Mouse (Mus musculus) gastrocnemius, postnatal 14 days (tissue): ENCODE results near the gene Rgma. TPM values are rescaled to one million over a fixed set of nuclear protein-coding genes. Genes with fewer than 3 reads are reported as not detected.

Experiments used
- DNase-seq: peaks from one replicate; pipeline ENCODE4 v3.0.0; 2021; ENCODE audit warnings: mixed read lengths
- intact Hi-C: fragments of 180-260 bp; cut with DNase I; formaldehyde crosslinking; loops from one replicate; pipeline ENCODE4 v1.15.1; 2025; ENCODE audit warnings: low total_unique reads
- total RNA-seq, 2 experiments: library from RNA; stranded (reverse); gene quantifications; 2 replicates each; pipeline ENCODE4 v1.2.3; 2021

The Rgma gene
- total RNA-seq, 2 experiments from 2014 or later = 53.4 to 73.5 TPM

DNA sequence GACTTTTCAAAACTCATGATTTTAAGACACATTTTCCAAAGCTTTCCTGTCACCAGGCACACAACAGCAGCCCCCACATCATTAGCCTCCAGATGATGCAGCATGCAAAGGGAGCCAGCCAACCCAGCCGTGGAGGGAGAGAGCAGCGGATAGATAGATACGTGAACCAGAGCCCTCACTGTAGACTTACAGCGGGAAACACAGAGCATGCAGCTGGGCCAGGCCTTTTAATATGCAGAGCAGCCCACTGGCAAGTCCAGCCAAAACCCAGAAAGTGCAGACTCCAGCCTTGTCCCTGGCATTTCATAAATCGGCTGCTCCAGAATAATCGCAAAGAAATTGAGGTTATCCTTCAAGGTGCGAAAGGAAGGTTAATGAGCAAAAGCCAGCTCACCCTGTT, 9.3 kb upstream of the Rgma start:
- intact Hi-C loops = no loop called here
- DNase-seq = no peak

- DNase-seq = no peak
- intact Hi-C loops = no loop called here
Observed at GRCm38 (mm10) chr7:73367681-73368464, 7.4 kb upstream of the Rgma start.

DNA sequence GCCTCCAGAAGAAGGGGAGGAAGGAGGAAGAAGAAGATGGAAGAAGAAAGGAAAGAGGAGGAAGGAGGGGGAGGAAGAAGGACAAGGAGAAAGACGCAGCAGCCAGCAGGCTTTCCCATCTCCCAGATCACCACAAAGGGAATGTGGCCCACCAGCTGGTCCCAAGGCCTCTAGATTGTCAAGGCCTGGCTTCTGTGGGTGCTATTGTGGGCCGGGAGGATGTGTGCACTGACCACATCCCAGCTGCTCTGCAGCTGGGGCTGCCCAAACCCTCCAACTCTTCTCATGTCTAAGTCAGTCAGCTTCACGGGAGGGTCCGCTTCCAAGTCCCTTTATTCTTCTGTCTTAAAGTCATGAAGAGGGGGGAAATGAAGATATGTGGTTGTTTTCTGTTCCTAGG, 5.3 kb upstream of the Rgma start:
- intact Hi-C loops = no loop called here
- no peak for DNase-seq

DNA sequence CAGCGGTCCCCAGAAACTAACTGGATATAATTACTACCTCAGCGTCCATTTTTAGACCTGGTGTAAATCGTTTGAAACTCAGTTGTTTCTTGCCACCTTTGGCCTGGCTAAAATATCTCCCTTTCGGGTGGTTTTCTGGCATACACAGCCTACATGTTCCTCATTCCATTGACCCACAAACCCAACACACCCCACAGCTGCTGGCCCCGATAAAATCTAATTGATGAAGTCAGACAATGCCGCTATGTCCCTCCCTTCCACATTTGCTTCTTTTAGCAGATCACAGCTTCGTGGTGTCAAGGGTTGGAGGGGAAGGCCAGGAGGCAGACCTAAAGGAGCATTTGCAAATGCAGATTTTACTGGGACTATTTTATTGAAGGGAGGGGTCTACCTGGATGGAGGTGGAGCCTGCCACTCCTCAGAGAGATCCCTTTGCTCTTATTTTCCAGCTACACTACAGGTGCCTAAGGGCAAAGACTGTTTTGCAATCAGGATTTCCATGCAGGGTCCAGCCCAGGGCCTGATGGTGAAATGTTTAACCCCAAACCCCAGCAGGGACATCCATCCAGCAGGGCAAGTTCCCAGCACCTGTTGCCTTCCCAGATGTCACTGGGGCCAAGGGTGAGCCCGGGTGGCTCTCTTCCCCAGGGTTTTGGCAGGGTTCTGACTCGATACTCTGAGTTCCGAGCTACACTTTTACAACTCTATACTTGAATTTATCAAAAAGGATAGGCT, 3.6 kb upstream of the Rgma start:
- peak; percentile 71 for DNase-seq
- intact Hi-C loops = no loop called here

DNA sequence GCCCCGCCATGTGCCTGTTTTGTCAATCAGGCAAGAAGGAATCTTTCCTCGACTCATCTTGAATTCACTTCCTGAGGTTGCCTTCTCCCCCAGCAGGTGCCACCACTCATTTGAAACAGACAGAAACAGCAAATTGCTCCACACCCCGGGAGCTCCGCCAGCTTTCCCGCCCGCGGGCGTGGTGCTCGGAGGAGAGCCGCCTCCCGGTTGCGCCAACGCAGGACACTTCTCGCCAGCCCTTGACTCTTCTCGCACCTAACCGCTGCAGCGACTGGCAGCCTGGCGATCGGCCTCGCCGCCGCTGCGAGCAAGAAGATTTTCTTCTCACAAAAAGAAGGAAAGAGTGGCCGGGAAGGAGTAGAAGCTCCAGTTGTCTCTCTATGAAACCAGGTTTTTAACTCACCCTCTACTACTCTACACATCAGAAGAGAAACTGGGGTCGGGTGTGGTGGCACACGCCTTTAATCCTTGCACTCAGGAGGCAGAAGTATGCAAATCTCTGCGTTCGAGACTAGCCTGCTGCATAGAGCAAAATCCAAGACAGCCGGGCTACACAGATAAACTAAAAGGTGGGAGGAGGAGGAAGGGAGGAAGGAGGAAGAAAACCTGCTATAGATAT, 2.8 kb upstream of the Rgma start:
- peak; percentile 92 for DNase-seq
- intact Hi-C loops = no loop called here

GRCm38 (mm10) chr7:73374727-73375126, 582 bp upstream of the Rgma start:
- DNase-seq = peak; percentile 78
- intact Hi-C loops = loop anchor here (5.0 kb wide), 1 partner anchor 242 kb away; no protein-coding TSS in a partner anchor

DNA sequence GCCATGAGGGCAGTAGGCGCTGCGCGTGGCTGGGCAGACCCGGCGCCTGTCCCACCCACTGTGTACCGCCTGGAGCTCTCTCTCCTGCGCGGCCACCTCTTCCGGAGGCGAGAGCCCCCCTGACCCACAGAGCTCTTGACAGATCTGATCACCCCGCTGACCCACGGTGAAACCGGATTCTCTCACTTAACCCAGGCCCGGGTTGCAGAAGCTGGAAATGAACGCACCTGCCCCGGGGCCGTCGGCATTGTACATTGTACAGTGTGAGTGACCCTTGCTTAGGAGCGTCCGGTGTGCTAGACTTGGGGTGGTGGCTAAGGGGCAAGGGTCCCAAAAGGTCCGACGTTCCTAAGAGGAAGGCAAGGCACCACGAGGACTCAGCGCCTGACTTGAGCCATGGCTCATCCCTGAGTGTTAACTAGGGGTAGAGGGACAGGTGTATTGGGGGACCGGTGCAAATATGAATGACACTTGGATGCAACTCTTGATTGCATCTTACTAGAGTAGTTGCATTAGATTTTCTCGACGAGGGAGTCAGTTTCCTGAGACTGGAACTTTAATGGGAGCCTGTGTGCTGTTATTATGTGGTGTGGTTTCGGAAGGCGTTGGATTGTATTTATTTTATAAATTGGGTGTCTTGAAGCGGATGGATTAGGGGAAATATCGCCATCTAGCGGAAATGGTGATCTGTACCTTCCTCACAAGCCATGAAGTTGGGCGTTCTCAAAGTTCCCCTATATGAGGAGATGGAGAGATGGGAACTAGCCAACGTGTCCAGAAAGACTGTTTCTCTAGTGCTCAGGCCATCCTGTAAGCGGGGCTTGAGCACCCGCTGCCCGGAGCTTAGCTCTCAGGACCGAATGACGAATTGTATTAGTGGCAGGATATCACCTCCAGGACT, 1.0 kb downstream of the Rgma start:
- intact Hi-C loops = loop anchor here (5.0 kb wide), 1 partner anchor 244 kb away; no protein-coding TSS in a partner anchor
- DNase-seq = peak; percentile 47

- no peak for DNase-seq
- intact Hi-C loops = loop anchor here (5.0 kb wide), 1 partner anchor 245 kb away; no protein-coding TSS in a partner anchor
Observed at GRCm38 (mm10) chr7:73377307-73377706, 2.0 kb downstream of the Rgma start.

GRCm38 (mm10) chr7:73378034-73378433, 2.7 kb downstream of the Rgma start:
- intact Hi-C loops = loop anchor here (5.0 kb wide), 1 partner anchor 246 kb away; no protein-coding TSS in a partner anchor
- no peak for DNase-seq

DNA sequence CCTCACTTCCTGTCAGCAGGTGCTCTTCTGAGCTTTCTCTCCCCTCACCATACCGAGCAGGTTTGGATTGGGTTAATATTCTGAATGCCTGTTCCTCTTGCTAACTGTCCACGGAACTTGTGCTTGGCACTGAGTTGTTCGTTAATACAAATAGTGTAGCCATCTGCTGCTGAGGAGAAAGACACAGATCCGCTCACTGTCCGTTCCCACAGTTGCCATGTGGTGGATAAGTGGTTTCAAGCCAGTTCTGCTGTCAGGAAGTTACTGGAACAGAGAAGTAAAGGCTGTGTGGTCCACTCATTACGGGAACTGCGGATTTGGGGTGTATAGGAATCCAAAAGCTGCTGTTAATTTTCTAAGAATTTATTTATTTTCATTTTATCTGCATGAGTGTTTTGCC, 7.5 kb downstream of the Rgma start:
- intact Hi-C loops = no loop called here
- DNase-seq = no peak

DNA sequence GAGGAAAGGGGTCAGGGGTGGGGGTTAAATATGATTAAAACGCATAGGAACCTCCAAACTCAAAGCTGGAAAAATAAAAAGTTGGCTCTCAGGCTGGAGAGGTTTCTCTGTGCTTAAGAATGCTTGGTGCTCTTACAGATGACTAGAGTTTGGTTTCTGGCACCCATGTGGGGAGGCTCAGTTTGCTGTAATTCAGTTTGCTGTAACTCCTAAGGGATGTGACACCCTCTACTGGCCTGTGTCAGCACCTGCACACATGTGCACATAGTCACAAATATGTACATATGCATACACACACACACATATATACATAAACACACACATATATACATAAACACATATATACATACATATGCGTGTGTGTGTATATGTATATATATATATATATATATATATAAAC, 13.6 kb downstream of the Rgma start:
- DNase-seq = no peak
- intact Hi-C loops = no loop called here

GRCm38 (mm10) chr7:73389419-73389818, 14.1 kb downstream of the Rgma start:
- no peak for DNase-seq

DNA sequence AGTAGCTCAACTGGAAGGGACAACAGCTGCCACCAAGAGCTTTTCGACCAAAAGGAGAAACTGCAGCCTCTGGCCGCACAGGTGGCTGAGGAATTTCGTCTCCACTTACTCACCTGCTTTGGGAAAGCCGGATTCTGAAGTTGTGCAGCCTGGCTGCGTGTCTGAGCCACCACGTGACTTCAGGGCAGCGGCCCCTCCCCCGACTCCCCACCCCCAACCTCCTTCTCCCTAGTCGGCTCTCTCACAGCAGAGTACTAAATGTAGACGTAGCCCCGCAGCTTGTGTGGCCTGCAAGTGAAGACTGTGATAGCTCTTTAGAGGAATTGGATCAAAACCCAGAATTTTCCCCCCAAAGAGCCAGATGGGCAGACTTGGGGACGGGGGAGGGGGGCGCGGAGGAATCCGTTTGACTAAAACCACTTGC, 14.6 kb downstream of the Rgma start:
- no peak for DNase-seq
- intact Hi-C loops = no loop called here

More at GRCm38 (mm10) chr7:73389419-73389818, 14.1 kb downstream of the Rgma start:
- intact Hi-C loops = no loop called here

- intact Hi-C loops = no loop called here
Observed at GRCm38 (mm10) chr7:73390426-73391001, 15.2 kb downstream of the Rgma start.

DNA sequence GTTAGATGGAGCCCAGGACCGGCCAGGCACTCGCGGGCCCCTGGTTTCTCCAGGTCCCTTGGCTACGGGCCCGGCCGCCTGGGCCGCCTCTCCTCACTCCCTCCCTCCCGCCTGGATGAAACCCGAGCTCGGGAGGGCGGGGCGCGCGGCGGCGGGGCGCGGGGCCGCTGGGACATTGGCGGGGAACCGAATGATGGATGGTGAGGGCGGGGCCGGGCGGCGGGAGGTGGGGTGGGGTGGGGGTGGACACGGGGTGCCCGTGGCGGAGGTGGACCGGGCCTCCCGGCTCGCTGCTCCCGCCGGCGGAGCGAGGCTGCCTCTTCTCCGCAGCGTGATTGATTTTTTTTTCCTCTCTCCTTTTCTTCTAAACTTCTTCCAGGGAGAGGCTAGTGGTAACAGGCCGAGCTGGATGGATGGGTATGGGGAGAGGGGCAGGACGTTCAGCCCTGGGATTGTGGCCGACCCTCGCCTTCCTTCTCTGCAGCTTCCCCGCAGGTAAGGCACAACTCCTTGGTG, 15.8 kb downstream of the Rgma start:
- intact Hi-C loops = no loop called here
- peak; percentile 96 for DNase-seq

More at GRCm38 (mm10) chr7:73390426-73391001, 15.2 kb downstream of the Rgma start:
- DNase-seq = no peak

DNA sequence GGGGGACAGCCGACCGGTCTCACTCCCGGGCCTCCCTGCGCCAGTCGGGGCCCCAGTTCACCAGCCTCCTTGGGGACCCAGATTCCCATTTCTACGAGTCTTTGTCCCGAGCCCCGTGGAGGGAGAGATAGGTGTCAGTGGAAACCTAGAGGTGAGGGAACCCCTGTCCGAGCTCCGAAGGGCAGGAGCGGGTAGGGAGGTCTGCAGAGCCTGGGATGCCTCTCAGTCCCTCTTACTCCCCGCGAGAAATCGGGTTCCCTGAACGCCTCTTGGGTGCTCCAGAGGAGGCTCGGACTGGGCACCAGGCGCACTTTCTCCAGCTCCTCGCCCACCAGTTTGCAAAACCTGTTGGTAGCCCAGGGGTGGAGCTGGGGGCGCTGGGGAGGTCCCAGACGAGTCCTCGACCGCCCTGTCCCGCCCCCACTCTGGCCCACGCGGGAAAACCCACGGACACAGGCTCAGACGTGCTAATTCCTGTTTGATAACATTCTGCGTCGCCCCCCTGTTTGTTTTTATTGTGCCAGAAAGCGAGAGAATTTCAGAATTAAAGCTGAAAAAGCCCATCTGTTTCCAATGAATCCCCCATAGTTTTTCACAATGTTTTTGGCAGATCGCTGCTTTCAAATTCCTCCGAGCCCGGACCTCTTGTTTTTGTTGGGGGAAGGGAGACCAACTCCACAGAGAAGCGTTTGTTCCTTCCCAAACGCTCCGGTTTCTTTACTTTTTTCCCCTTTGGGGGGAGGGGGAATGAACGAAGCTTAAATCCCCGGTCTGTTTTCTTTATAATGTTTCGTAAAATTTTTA, 16.4 kb downstream of the Rgma start:
- intact Hi-C loops = no loop called here
- DNase-seq = peak; percentile 63

DNA sequence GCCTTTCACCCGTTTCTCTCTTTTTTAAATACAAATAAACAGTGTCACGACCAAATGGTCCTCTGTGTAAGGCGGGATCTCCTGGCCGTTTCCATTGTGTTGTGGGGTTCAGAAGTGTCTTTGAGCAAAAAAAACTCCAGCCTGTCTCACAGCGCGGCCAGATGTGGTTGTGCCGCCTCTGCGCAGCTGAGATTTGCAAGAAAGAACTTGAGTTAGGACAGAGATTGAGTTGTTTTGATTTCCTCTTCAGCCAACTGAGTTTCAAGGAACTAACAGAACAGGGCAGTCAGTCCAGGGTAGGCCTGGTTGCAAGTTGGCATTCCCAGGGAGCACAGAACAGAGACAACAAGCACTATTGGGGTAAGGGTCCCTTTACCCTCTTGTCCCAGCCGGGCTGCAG, 17.1 kb downstream of the Rgma start:
- intact Hi-C loops = no loop called here
- DNase-seq = no peak
